ENCODE assay signal across 22 mouse cellular contexts in the genomic region with DNA sequence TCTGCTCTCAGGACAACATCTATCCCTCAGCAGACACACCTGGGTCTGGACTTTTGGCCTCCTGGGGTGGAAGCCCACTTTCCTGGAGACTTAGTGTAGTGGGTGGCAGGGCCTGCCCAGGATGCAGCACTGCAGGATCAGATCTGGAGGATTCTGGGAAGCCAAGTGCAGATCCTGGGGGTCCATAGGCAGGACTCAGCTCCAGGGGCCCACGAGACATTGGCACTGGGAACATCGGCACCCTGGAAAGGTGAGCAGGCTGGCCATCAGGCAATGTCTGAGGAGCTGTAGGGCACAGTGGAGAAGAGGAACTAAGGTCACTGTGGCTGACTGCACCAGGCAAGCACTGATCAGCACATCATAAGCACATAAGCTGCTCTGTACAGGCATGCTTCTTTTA. TPM values are rescaled to one million over a fixed set of nuclear protein-coding genes. Genes with fewer than 3 reads are reported as not detected.
DNase-seq lines count a peak whose midpoint lies in the region; ATAC-seq lines count a peak whose summit lies in the region.
"Had no signal": no experiment of that assay in that cellular context is flagged by ENCODE, and none has a peak within 500 bp of the region (broad histone marks: within the 10 kb centered on the region; RNA-seq: fewer than 3 reads in every experiment).

No protein-coding gene starts in this region.

- H3K27ac ChIP-seq in embryonic facial prominence, embryonic 13.5 days: no peak overlapping the region
- H3K27ac ChIP-seq in embryonic facial prominence, embryonic 10.5 days (replicated peaks): no peak overlapping the region
- no peak overlapping the region for H3K27ac ChIP-seq in heart, embryonic 10.5 days
- no peak overlapping the region for H3K27ac ChIP-seq in heart, embryonic 12.5 days (ENCODE audit: poor library complexity, severe bottlenecking)
- H3K27ac ChIP-seq in neural tube, embryonic 11.5 days (ENCODE audit: low read depth, low read length): no peak overlapping the region

- no peak overlapping the region for H3K4me3 ChIP-seq in embryonic facial prominence, embryonic 13.5 days
- no peak overlapping the region for H3K4me3 ChIP-seq in embryonic facial prominence, embryonic 10.5 days
- no peak overlapping the region for H3K4me3 ChIP-seq in heart, embryonic 10.5 days
- H3K4me3 ChIP-seq in heart, embryonic 12.5 days: no peak overlapping the region
- no peak overlapping the region for H3K4me3 ChIP-seq in neural tube, embryonic 11.5 days (ENCODE audit: low read depth, low read length)

- no peak for ATAC-seq in embryonic facial prominence, embryonic 13.5 days (ENCODE audit: insufficient number of reproducible peaks, insufficient read depth, low FRiP score, low TSS enrichment, low read depth)
- ATAC-seq in heart, embryonic 12.5 days (ENCODE audit: insufficient number of reproducible peaks, low FRiP score): no peak
- no peak for ATAC-seq in neural tube, embryonic 11.5 days (ENCODE audit: insufficient read depth, low FRiP score, low TSS enrichment)
- ATAC-seq: activated CD4-positive, CD25-positive, alpha-beta regulatory T cell, adult 4 months; CD4-positive, CD25-positive, alpha-beta regulatory T cell, adult 4 months; Patski had no signal

- H3K4me1 ChIP-seq in embryonic facial prominence, embryonic 13.5 days: no peaks in the 10 kb centered on the region
- H3K4me1 ChIP-seq in embryonic facial prominence, embryonic 10.5 days: no peaks in the 10 kb centered on the region
- H3K4me1 ChIP-seq in heart, embryonic 10.5 days: peaks cover 7% of the 10 kb centered on the region; the same call in 1 of the 2 replicates
- H3K4me1 ChIP-seq in heart, embryonic 12.5 days (replicated peaks): peaks cover 7% of the 10 kb centered on the region; the same call in 1 of the 2 replicates
- H3K4me1 ChIP-seq in neural tube, embryonic 11.5 days (ENCODE audit: control insufficient read depth, insufficient read depth, low read length): no peaks in the 10 kb centered on the region

- no peaks in the 10 kb centered on the region for H3K9me3 ChIP-seq in embryonic facial prominence, embryonic 13.5 days
- no peaks in the 10 kb centered on the region for H3K9me3 ChIP-seq in embryonic facial prominence, embryonic 10.5 days
- no peaks in the 10 kb centered on the region for H3K9me3 ChIP-seq in heart, embryonic 10.5 days
- no peaks in the 10 kb centered on the region for H3K9me3 ChIP-seq in heart, embryonic 12.5 days (replicated peaks)
- no peaks in the 10 kb centered on the region for H3K9me3 ChIP-seq in neural tube, embryonic 11.5 days (ENCODE audit: control insufficient read depth, low read length)
- H3K9me3 ChIP-seq: G1E had no signal

- H3K36me3 ChIP-seq in embryonic facial prominence, embryonic 13.5 days: peaks cover 99% of the 10 kb centered on the region
- H3K36me3 ChIP-seq in embryonic facial prominence, embryonic 10.5 days (replicated peaks): peaks cover 99% of the 10 kb centered on the region
- peaks cover 94% of the 10 kb centered on the region for H3K36me3 ChIP-seq in heart, embryonic 10.5 days
- H3K36me3 ChIP-seq in heart, embryonic 12.5 days: peaks cover 95% of the 10 kb centered on the region
- peaks cover 26% of the 10 kb centered on the region for H3K36me3 ChIP-seq in neural tube, embryonic 11.5 days (ENCODE audit: control insufficient read depth, insufficient read depth, low read length)

- H3K9ac ChIP-seq in embryonic facial prominence, embryonic 13.5 days: peak overlapping the region; percentile 28; the same call in 1 of the 2 replicates
- no peak overlapping the region for H3K9ac ChIP-seq in heart, embryonic 12.5 days
- H3K9ac ChIP-seq in neural tube, embryonic 11.5 days (ENCODE audit: low read length): no peak overlapping the region

- 95% methylated on average over 2 of the region's 2 CpGs for WGBS in embryonic facial prominence, embryonic 13.5 days
- WGBS in embryonic facial prominence, embryonic 10.5 days: 91% methylated on average over 2 of the region's 2 CpGs
- WGBS in heart, embryonic 10.5 days: 90% methylated on average over 2 of the region's 2 CpGs
- 94% methylated on average over 2 of the region's 2 CpGs for WGBS in heart, embryonic 12.5 days
- 93% methylated on average over 2 of the region's 2 CpGs for WGBS in neural tube, embryonic 11.5 days

- no peak overlapping the region for H3K4me2 ChIP-seq in embryonic facial prominence, embryonic 13.5 days
- no peak overlapping the region for H3K4me2 ChIP-seq in heart, embryonic 12.5 days
- H3K4me2 ChIP-seq in neural tube, embryonic 11.5 days (ENCODE audit: low read depth): no peak overlapping the region

- no peaks in the 10 kb centered on the region for H3K27me3 ChIP-seq in embryonic facial prominence, embryonic 13.5 days
- no peaks in the 10 kb centered on the region for H3K27me3 ChIP-seq in embryonic facial prominence, embryonic 10.5 days (replicated peaks; ENCODE audit: low read depth, poor library complexity, severe bottlenecking)
- no peaks in the 10 kb centered on the region for H3K27me3 ChIP-seq in heart, embryonic 10.5 days (ENCODE audit: insufficient read depth, poor library complexity, severe bottlenecking)
- no peaks in the 10 kb centered on the region for H3K27me3 ChIP-seq in heart, embryonic 12.5 days (replicated peaks)
- H3K27me3 ChIP-seq in neural tube, embryonic 11.5 days (ENCODE audit: control insufficient read depth, insufficient read depth, low read length): no peaks in the 10 kb centered on the region
- H3K27me3 ChIP-seq: CH12.LX, Patski had no signal

- no peak for DNase-seq in embryonic facial prominence, embryonic 10.5 days (ENCODE audit: low spot score)
- peak; percentile 82 for DNase-seq in heart, adult 11 months
- DNase-seq in heart, adult 8-10 months (ENCODE audit: low spot score): no peak
- peak; percentile 68 for DNase-seq in heart, embryonic 10.5 days (ENCODE audit: low spot score)
- peak; percentile 8 for DNase-seq in neural tube, embryonic 11.5 days (ENCODE audit: low spot score)
- no peak for DNase-seq in neural tube, embryonic 10.5 days (ENCODE audit: extremely low spot score, low spot score)
- DNase-seq: adrenal gland, adult 2 months; adrenal gland, adult 8-10 months; adrenal gland, postnatal 10 days; adrenal gland, postnatal 14 days; adrenal gland, postnatal 25 days; adrenal gland, postnatal 36 days; B cell, adult 2 months; cerebellum, adult 11 months; cerebellum, adult 11-12 months had no signal

RNA-seq across cellular contexts. Expression of a gene that starts 13.0 kb away (rescaled TPM):
- polyA plus RNA-seq in embryonic facial prominence, embryonic 13.5 days (2015; fragmentation: Nextera tagmentation; extraction: Ambion mirVana): 24.2 and 24.5 TPM in 2 replicates
- polyA plus RNA-seq in embryonic facial prominence, embryonic 10.5 days (2016; fragmentation: Nextera tagmentation; extraction: Ambion mirVana): 28.6 and 31.8 TPM in 2 replicates
- 10 to 100 TPM; 14.9 to 19.2 (median 15.8) TPM for total RNA-seq in heart, adult 8-10 months (2022)
- 20.5 and 22.7 TPM in 2 replicates for polyA plus RNA-seq in heart, embryonic 10.5 days (2016; fragmentation: Nextera tagmentation; extraction: Ambion mirVana)
- polyA plus RNA-seq in heart, embryonic 12.5 days (2016; fragmentation: Nextera tagmentation; extraction: Ambion mirVana): 17.7 and 19.1 TPM in 2 replicates
- polyA plus RNA-seq in neural tube, embryonic 11.5 days (2014; fragmentation: Nextera tagmentation; extraction: Ambion mirVana): 25.4 and 26.2 TPM in 2 replicates

RNA-seq across cellular contexts. Expression of a gene that starts 23.0 kb away (rescaled TPM):
- polyA plus RNA-seq in embryonic facial prominence, embryonic 13.5 days (2015; fragmentation: Nextera tagmentation; extraction: Ambion mirVana): 22.7 and 27.9 TPM in 2 replicates
- 30.4 and 32.1 TPM in 2 replicates for polyA plus RNA-seq in embryonic facial prominence, embryonic 10.5 days (2016; fragmentation: Nextera tagmentation; extraction: Ambion mirVana)
- 10 to 100 TPM; 40.7 to 45.7 (median 41.7) TPM for total RNA-seq in heart, adult 8-10 months (2022)
- polyA plus RNA-seq in heart, embryonic 10.5 days (2016; fragmentation: Nextera tagmentation; extraction: Ambion mirVana): 24.7 and 26.4 TPM in 2 replicates
- polyA plus RNA-seq in heart, embryonic 12.5 days (2016; fragmentation: Nextera tagmentation; extraction: Ambion mirVana): 22.6 and 24.5 TPM in 2 replicates
- 40.2 and 40.5 TPM in 2 replicates for polyA plus RNA-seq in neural tube, embryonic 11.5 days (2014; fragmentation: Nextera tagmentation; extraction: Ambion mirVana)

RNA-seq across cellular contexts. Expression of a gene that starts 32.8 kb away (rescaled TPM):
- polyA plus RNA-seq in embryonic facial prominence, embryonic 13.5 days (2015; fragmentation: Nextera tagmentation; extraction: Ambion mirVana): 92.3 and 98.7 TPM in 2 replicates
- 144 and 151 TPM in 2 replicates for polyA plus RNA-seq in embryonic facial prominence, embryonic 10.5 days (2016; fragmentation: Nextera tagmentation; extraction: Ambion mirVana)
- 100 to 1,000 TPM; 137 to 173 (median 153) TPM for total RNA-seq in heart, adult 8-10 months (2022)
- 153 and 171 TPM in 2 replicates for polyA plus RNA-seq in heart, embryonic 10.5 days (2016; fragmentation: Nextera tagmentation; extraction: Ambion mirVana)
- polyA plus RNA-seq in heart, embryonic 12.5 days (2016; fragmentation: Nextera tagmentation; extraction: Ambion mirVana): 142 and 145 TPM in 2 replicates
- 113 and 117 TPM in 2 replicates for polyA plus RNA-seq in neural tube, embryonic 11.5 days (2014; fragmentation: Nextera tagmentation; extraction: Ambion mirVana)

RNA-seq across cellular contexts. Expression of a gene that starts 32.9 kb away (rescaled TPM):
- polyA plus RNA-seq in embryonic facial prominence, embryonic 13.5 days (2015; fragmentation: Nextera tagmentation; extraction: Ambion mirVana): 142 and 153 TPM in 2 replicates
- polyA plus RNA-seq in embryonic facial prominence, embryonic 10.5 days (2016; fragmentation: Nextera tagmentation; extraction: Ambion mirVana): 133 and 137 TPM in 2 replicates
- 10 to 100 TPM; 38.1 to 49.7 (median 44.6) TPM for total RNA-seq in heart, adult 8-10 months (2022)
- 94.7 and 113 TPM in 2 replicates for polyA plus RNA-seq in heart, embryonic 10.5 days (2016; fragmentation: Nextera tagmentation; extraction: Ambion mirVana)
- 91.7 and 95.5 TPM in 2 replicates for polyA plus RNA-seq in heart, embryonic 12.5 days (2016; fragmentation: Nextera tagmentation; extraction: Ambion mirVana)
- polyA plus RNA-seq in neural tube, embryonic 11.5 days (2014; fragmentation: Nextera tagmentation; extraction: Ambion mirVana): 126 and 145 TPM in 2 replicates

RNA-seq across cellular contexts. Expression of a gene that starts 41.5 kb away (rescaled TPM):
- polyA plus RNA-seq in embryonic facial prominence, embryonic 13.5 days (2015; fragmentation: Nextera tagmentation; extraction: Ambion mirVana): 33.9 and 38.9 TPM in 2 replicates
- polyA plus RNA-seq in embryonic facial prominence, embryonic 10.5 days (2016; fragmentation: Nextera tagmentation; extraction: Ambion mirVana): 39.3 and 39.8 TPM in 2 replicates
- total RNA-seq in heart, adult 8-10 months (2022): 10 to 100 TPM in 2 of 4 experiments, 1 to 10 TPM in 2; 6.4 to 13.1 (median 8.6) TPM
- 27.1 and 31.7 TPM in 2 replicates for polyA plus RNA-seq in heart, embryonic 10.5 days (2016; fragmentation: Nextera tagmentation; extraction: Ambion mirVana)
- polyA plus RNA-seq in heart, embryonic 12.5 days (2016; fragmentation: Nextera tagmentation; extraction: Ambion mirVana): 20.4 and 23.5 TPM in 2 replicates
- 26.5 and 26.9 TPM in 2 replicates for polyA plus RNA-seq in neural tube, embryonic 11.5 days (2014; fragmentation: Nextera tagmentation; extraction: Ambion mirVana)

Comparison
In these comparisons a context has a peak if more than half of its experiments do, and no peak if none do; other contexts are left out.
1. DNase-seq: peak in heart, adult 11 months (single experiment), heart, embryonic 10.5 days (single experiment) and neural tube, embryonic 11.5 days (single experiment); none in embryonic facial prominence, embryonic 10.5 days (single experiment), heart, adult 8-10 months (single experiment) and neural tube, embryonic 10.5 days (single experiment).